Mouse (Mus musculus) testis, adult 2 months (tissue): ENCODE results near the gene Pkp3. TPM values are rescaled to one million over a fixed set of nuclear protein-coding genes. Genes with fewer than 3 reads are reported as not detected.

Source experiments
- H3K27ac ChIP-seq: fragments of 200-500 bp; 2 replicates; pipeline ENCODE4 v1.5.1; 2012; ENCODE audit warnings: low read depth, low read length; ENCODE audit not compliant: control insufficient read depth, insufficient read depth
- H3K27me3 ChIP-seq: fragments of 200-500 bp; 2 replicates; pipeline ENCODE4 v1.6.1; 2012; ENCODE audit warnings: mild to moderate bottlenecking, low read length, moderate library complexity; ENCODE audit not compliant: control insufficient read depth, insufficient read depth
- H3K36me3 ChIP-seq: fragments of 200-500 bp; 2 replicates; pipeline ENCODE4 v1.6.1; 2012; ENCODE audit warnings: mild to moderate bottlenecking, low read length; ENCODE audit not compliant: control insufficient read depth, insufficient read depth
- H3K4me1 ChIP-seq: fragments of 200-500 bp; 2 replicates; pipeline ENCODE4 v1.6.1; 2012; ENCODE audit warnings: low read length; ENCODE audit not compliant: control insufficient read depth, insufficient read depth
- H3K4me3 ChIP-seq: fragments of 200-500 bp; 2 replicates; pipeline ENCODE4 v1.5.1; 2012; ENCODE audit warnings: low read depth, mild to moderate bottlenecking, low read length, moderate library complexity, mixed read lengths; ENCODE audit not compliant: control insufficient read depth
- CTCF ChIP-seq: fragments of 200-500 bp; IDR thresholded peaks from 2 replicates; pipeline ENCODE4 v1.5.1; 2012; ENCODE audit warnings: low read depth, mild to moderate bottlenecking, inconsistent platforms, low read length, moderate library complexity; ENCODE audit not compliant: control insufficient read depth, insufficient read depth, insufficient replicate concordance
- POLR2A ChIP-seq: fragments of 200-500 bp; IDR thresholded peaks from 2 replicates; pipeline ENCODE4 v1.6.1; 2012; ENCODE audit warnings: low read depth, mild to moderate bottlenecking, inconsistent platforms, low read length, moderate library complexity; ENCODE audit not compliant: control insufficient read depth
- polyA plus RNA-seq: library from polyadenylated mRNA; depleted of rRNA; stranded (reverse); fragments of >200 nt; gene quantifications from 2 replicates; pipeline ENCODE4 v1.2.3, GENCODE M21; 2012

Gene Pkp3
- polyA plus RNA-seq, 1 experiment: 0.83 TPM

- H3K36me3 ChIP-seq: no peaks in the 10 kb centered on the region
- no peaks in the 10 kb centered on the region; the same call in 1 of the 2 replicates for H3K27me3 ChIP-seq
- TF ChIP-seq CTCF (no peak), POLR2A (no peak)
- peaks cover 8% of the 10 kb centered on the region for H3K4me1 ChIP-seq
- no peak overlapping the region for H3K4me3 ChIP-seq
- no peak overlapping the region for H3K27ac ChIP-seq
Measured at GRCm38 (mm10) chr7:141057541-141057940, 20.5 kb upstream of the Pkp3 start.

- Histone ChIP-seq H3K27me3 (no peaks in the 10 kb centered on the region; the same call in 1 of the 2 replicates), H3K36me3 (no peaks in the 10 kb centered on the region), H3K4me1 (peaks cover 8% of the 10 kb centered on the region), H3K27ac (no peak overlapping the region), H3K4me3 (no peak overlapping the region)
- TF ChIP-seq CTCF (no peak), POLR2A (no peak)
Measured at GRCm38 (mm10) chr7:141058601-141059341, 19.2 kb upstream of the Pkp3 start.

- no peaks in the 10 kb centered on the region; the same call in 1 of the 2 replicates for H3K27me3 ChIP-seq
- no peak for TF ChIP-seq CTCF
- TF ChIP-seq POLR2A: no peak
- peaks cover 8% of the 10 kb centered on the region for H3K4me1 ChIP-seq
- peak overlapping the region; percentile 87 for H3K4me3 ChIP-seq
- no peak overlapping the region for H3K27ac ChIP-seq
- H3K36me3 ChIP-seq: no peaks in the 10 kb centered on the region
Measured at GRCm38 (mm10) chr7:141059929-141060328, 18.1 kb upstream of the Pkp3 start.

GRCm38 (mm10) chr7:141060426-141061242 is 17.4 kb upstream of the Pkp3 start, which contains the start of gene B4galnt4:
Gene B4galnt4 (plus strand): TSS chr7:141061104.
- H3K27me3 ChIP-seq: no peaks in the 10 kb centered on the region; the same call in 1 of the 2 replicates
- no peak within 1 kb of the TSS for H3K27ac ChIP-seq
- H3K4me1 ChIP-seq: peaks cover 8% of the 10 kb centered on the region
- H3K4me3 ChIP-seq: peak within 1 kb of the TSS; percentile 87
- no peak for TF ChIP-seq POLR2A
- TF ChIP-seq CTCF: no peak
- H3K36me3 ChIP-seq: no peaks in the 10 kb centered on the region

GRCm38 (mm10) chr7:141061269-141061692 is 16.7 kb upstream of the Pkp3 start:
- Histone ChIP-seq H3K4me3 (peak overlapping the region; percentile 87), H3K4me1 (peaks cover 8% of the 10 kb centered on the region), H3K27me3 (no peaks in the 10 kb centered on the region; the same call in 1 of the 2 replicates), H3K27ac (no peak overlapping the region), H3K36me3 (no peaks in the 10 kb centered on the region)
- TF ChIP-seq CTCF (no peak), POLR2A (peak; percentile 44; the same call in 1 of the 2 replicates)

- Histone ChIP-seq H3K4me3 (no peak overlapping the region), H3K27ac (no peak overlapping the region), H3K4me1 (peaks cover 8% of the 10 kb centered on the region), H3K36me3 (no peaks in the 10 kb centered on the region), H3K27me3 (no peaks in the 10 kb centered on the region; the same call in 1 of the 2 replicates)
- TF ChIP-seq POLR2A (no peak), CTCF (no peak)
Measured at GRCm38 (mm10) chr7:141062525-141062924, 15.5 kb upstream of the Pkp3 start.

GRCm38 (mm10) chr7:141063353-141063752 is 14.7 kb upstream of the Pkp3 start:
- H3K4me3 ChIP-seq: no peak overlapping the region
- no peaks in the 10 kb centered on the region for H3K36me3 ChIP-seq
- TF ChIP-seq CTCF (no peak), POLR2A (no peak)
- no peak overlapping the region for H3K27ac ChIP-seq
- peaks cover 8% of the 10 kb centered on the region for H3K4me1 ChIP-seq
- no peaks in the 10 kb centered on the region; the same call in 1 of the 2 replicates for H3K27me3 ChIP-seq
